Mouse (Mus musculus) forebrain, embryonic 16.5 days (tissue): ENCODE results near the gene Ust. TPM values are rescaled to one million over a fixed set of nuclear protein-coding genes. Genes with fewer than 3 reads are reported as not detected.

Experiments
- ATAC-seq: fragments of 200-750 bp; cut with Nextera tagmentation; 2 replicates; pipeline ENCODE4 v1.8.0; 2017; ENCODE audit warnings: mild to moderate bottlenecking, moderate library complexity
- H3K27ac ChIP-seq: fragments of 300-500 bp; sonication (generic); 2 replicates; pipeline ENCODE4 v1.5.1; 2014; ENCODE audit warnings: low read length, control low read depth
- H3K27me3 ChIP-seq: fragments of 300-500 bp; sonication (generic); replicated peaks from 2 replicates; pipeline ENCODE4 v1.6.1; 2014; ENCODE audit warnings: low read length; ENCODE audit not compliant: control insufficient read depth, insufficient read depth
- H3K36me3 ChIP-seq: fragments of 300-500 bp; sonication (generic); 2 replicates; pipeline ENCODE4 v1.6.1; 2014; ENCODE audit not compliant: control insufficient read depth, insufficient read depth
- H3K4me1 ChIP-seq: fragments of 300-500 bp; sonication (generic); replicated peaks from 2 replicates; pipeline ENCODE4 v1.6.1; 2014; ENCODE audit warnings: low read length; ENCODE audit not compliant: control insufficient read depth, insufficient read depth
- H3K4me2 ChIP-seq: fragments of 300-500 bp; sonication (generic); 2 replicates; pipeline ENCODE4 v1.6.1; 2014; ENCODE audit warnings: mild to moderate bottlenecking, low read length, control low read depth
- H3K4me3 ChIP-seq: fragments of 300-500 bp; sonication (generic); replicated peaks from 2 replicates; pipeline ENCODE4 v1.5.1; 2014; ENCODE audit warnings: mild to moderate bottlenecking, low read length, control low read depth
- H3K9ac ChIP-seq: fragments of 300-500 bp; sonication (generic); replicated peaks from 2 replicates; pipeline ENCODE4 v1.6.1; 2014; ENCODE audit warnings: low read depth, low read length, control low read depth
- H3K9me3 ChIP-seq: fragments of 300-500 bp; sonication (generic); 2 replicates; pipeline ENCODE4 v1.6.1; 2016; ENCODE audit warnings: low read length; ENCODE audit not compliant: control insufficient read depth
- WGBS: fragments of 180-500 bp; shearing (Covaris S2); extraction: QIAGEN DNeasy Blood & Tissue Kit; methylation state at CpG from one replicate; pipeline ENCODE4 v1.1.7; 2014; 5-methylcytosine and 5-hydroxymethylcytosine counted together
- polyA plus RNA-seq: library from polyadenylated mRNA; unstranded; fragments of >200 nt; fragmentation: Nextera tagmentation; extraction: Ambion mirVana; gene quantifications from 2 replicates; pipeline ENCODE4 v1.2.1, GENCODE M21; 2015

Gene Ust
- polyA plus RNA-seq, 1 experiment from 2014 or later, result 6.3 TPM

DNA sequence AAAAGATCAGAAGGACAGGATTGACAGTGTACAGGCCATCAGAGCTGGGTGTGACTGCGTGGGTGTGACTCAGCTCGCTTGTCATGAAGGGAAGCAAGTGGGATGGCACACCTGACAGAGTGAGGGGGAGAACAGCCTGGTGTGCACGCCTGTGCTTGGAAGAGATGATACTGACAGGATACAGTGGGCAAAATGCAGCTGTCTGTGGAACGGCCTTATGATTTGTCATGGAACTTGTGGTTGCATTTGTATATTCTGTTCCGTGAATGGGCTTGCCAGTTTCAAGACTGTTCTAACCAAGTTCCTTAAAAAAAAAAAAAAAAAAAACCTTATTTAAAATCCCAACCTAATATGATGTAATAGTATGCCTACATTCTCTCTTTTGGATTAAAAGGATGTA is 103.2 kb downstream of the Ust start:
- Histone ChIP-seq H3K27ac (no peak overlapping the region), H3K4me3 (no peak overlapping the region), H3K4me1 (no peaks in the 10 kb centered on the region), H3K4me2 (no peak overlapping the region), H3K36me3 (no peaks in the 10 kb centered on the region), H3K9me3 (no peaks in the 10 kb centered on the region), H3K27me3 (no peaks in the 10 kb centered on the region), H3K9ac (no peak overlapping the region)
- ATAC-seq, result no peak
- 91% methylated on average over 5 of the region's 5 CpGs for WGBS

DNA sequence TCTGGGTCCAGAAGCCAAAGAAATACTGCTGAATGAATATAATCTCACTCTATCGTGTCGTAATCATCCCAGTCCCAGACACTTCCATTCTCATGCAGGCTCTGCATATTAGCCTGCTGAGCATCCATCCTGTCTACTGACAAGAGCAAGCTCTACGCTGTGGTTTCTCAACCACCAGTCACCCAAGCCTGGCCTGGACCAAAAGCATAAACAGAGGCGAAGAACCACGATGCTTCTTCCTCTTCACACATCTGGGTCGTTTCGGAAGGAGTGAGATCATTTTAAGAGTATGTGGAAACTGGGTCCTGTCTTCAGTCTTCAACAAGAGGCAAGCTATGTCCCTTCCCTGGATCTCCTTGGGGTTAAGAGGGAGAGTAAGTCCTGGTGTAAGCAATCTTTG is 103.6 kb downstream of the Ust start:
- no peak for ATAC-seq
- Histone ChIP-seq H3K36me3 (no peaks in the 10 kb centered on the region), H3K27me3 (no peaks in the 10 kb centered on the region), H3K9ac (no peak overlapping the region), H3K4me3 (no peak overlapping the region), H3K9me3 (no peaks in the 10 kb centered on the region), H3K27ac (no peak overlapping the region), H3K4me1 (no peaks in the 10 kb centered on the region), H3K4me2 (no peak overlapping the region)
- whole genome bisulfite sequencing, result 91% methylated on average over 7 of the region's 7 CpGs

DNA sequence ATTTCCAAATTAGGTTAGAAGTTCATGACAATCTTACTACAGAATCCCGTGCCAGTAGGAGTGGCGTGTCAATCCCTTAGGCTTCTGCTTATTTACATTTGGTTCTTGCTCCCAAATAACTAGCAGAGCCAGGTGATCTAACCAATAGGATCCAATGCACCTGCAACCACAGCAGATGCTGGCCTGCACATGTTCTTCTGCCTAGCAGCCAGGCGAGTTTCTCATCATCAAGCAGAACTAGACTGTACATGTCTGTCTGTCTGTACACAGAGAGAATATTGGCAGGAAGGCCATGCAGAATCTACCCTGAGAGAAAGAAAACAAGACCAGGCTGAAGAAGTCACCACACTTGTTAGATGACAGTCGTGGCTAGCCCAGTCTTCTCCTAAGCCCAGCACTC is 113.5 kb downstream of the Ust start:
- no peak overlapping the region for H3K4me3 ChIP-seq
- no peaks in the 10 kb centered on the region for H3K27me3 ChIP-seq
- H3K4me2 ChIP-seq, result no peak overlapping the region
- no peaks in the 10 kb centered on the region for H3K36me3 ChIP-seq
- 92% methylated on average over 4 of the region's 4 CpGs for WGBS
- no peak for ATAC-seq
- no peak overlapping the region for H3K9ac ChIP-seq
- no peak overlapping the region for H3K27ac ChIP-seq
- no peaks in the 10 kb centered on the region for H3K4me1 ChIP-seq
- H3K9me3 ChIP-seq, result no peaks in the 10 kb centered on the region

DNA sequence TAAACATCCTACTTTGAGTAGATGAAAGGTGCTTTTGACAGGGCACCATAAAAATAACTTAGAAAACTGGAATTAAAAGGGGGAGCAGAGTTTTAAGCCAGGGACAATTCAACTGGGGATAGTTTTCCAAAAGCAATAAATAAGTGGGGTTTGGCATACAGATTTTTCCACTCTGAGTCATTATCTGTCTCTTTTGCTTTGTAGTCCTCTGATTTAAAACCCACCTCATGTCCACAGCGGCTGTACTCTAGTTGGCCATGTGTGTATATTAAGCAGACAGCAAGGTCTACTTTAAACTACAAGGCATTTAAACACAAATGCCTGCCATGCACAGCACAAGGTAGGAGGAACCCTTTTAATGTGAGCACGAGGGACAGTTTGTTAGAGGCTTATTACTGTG is 126.4 kb downstream of the Ust start:
- H3K4me1 ChIP-seq, result no peaks in the 10 kb centered on the region
- H3K27ac ChIP-seq, result no peak overlapping the region
- H3K9ac ChIP-seq, result no peak overlapping the region
- no peak for ATAC-seq
- H3K36me3 ChIP-seq, result no peaks in the 10 kb centered on the region
- H3K4me2 ChIP-seq, result no peak overlapping the region
- 88% methylated on average over 2 of the region's 2 CpGs for WGBS
- H3K9me3 ChIP-seq, result no peaks in the 10 kb centered on the region
- H3K4me3 ChIP-seq, result no peak overlapping the region
- H3K27me3 ChIP-seq, result no peaks in the 10 kb centered on the region

DNA sequence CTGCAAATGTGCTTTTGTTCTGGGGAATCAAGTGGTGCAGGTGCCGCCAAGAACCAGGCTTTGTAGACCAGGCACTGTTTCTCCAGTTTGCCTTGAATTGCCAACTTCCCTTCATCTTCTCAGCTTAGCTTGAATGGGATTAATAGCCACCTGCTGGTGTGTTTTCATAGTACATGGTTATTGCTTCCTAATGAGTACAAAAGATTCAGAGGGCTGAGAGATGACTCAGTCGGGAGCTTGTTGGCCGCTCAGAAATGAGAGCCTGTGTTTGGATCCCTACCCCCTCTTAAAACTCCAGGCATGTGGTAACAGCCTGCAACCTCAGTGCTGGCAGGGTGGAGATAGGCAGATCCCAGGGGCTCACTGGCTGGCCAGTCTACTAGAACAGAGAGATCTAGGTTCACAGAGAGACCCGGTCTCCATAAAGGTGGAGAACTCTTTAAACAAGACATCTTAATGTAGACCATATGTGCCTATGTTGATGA is 127.3 kb downstream of the Ust start:
- peak; percentile 93 for ATAC-seq
- Histone ChIP-seq H3K9me3 (no peaks in the 10 kb centered on the region), H3K27me3 (no peaks in the 10 kb centered on the region), H3K36me3 (no peaks in the 10 kb centered on the region), H3K27ac (no peak overlapping the region), H3K4me3 (no peak overlapping the region), H3K4me1 (no peaks in the 10 kb centered on the region), H3K9ac (no peak overlapping the region), H3K4me2 (no peak overlapping the region)
- WGBS, result 13% methylated on average over 4 of the region's 4 CpGs

DNA sequence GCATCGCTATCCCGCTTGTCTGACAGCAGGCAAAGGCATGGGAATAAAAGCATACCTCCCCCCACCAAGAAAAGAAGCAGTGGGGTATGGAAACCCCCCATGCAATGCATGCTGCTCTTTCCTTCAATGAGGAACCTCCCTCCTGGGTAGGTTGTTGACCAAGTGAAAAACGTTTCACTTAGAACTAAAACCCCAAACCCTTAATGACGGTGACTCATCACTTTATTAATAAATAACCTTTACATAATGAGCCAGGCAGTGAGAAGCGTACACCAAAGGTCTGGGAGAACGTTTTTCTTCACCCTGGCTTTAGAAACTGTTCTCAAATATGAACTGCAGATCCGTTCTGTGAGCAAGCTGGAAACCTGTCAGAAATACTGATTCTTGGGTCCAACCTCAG is 130.4 kb downstream of the Ust start:
- H3K4me1 ChIP-seq, result no peaks in the 10 kb centered on the region
- H3K27me3 ChIP-seq, result no peaks in the 10 kb centered on the region
- no peak for ATAC-seq
- H3K27ac ChIP-seq, result no peak overlapping the region
- no peak overlapping the region for H3K9ac ChIP-seq
- H3K36me3 ChIP-seq, result no peaks in the 10 kb centered on the region
- no peak overlapping the region for H3K4me2 ChIP-seq
- no peak overlapping the region for H3K4me3 ChIP-seq
- 71% methylated on average over 7 of the region's 7 CpGs for WGBS
- H3K9me3 ChIP-seq, result no peaks in the 10 kb centered on the region

DNA sequence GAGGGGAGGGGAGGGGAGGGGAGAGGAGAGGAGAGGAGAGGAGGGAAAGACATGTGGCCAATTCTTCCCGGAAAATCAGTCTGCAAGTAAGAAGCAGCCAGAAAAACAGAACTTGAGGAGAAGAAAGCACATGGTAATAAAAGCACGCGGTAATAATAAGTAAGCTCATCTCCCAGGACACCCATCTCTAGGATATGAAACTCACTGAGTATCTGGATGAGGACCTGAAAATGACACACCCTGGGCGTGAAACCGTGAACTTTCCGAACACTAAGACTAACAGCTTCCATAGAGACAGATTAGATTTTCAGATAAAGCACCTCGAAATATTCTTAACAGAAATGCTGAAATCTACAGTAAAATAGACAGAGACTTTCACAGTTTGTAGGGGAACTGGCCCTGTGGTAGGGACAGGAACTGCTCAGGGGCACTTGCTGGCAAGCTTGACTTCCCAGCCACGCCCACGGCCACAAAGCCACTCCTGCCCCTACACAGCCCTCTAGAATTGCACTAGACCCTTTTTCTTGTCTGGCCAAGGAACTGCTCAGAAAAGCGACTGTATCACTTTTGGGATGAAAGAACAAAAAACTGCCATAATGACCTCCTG is 148.6 kb downstream of the Ust start:
- H3K36me3 ChIP-seq, result no peaks in the 10 kb centered on the region
- 80% methylated on average over 10 of the region's 10 CpGs for WGBS
- H3K27me3 ChIP-seq, result no peaks in the 10 kb centered on the region
- H3K4me2 ChIP-seq, result no peak overlapping the region
- ATAC-seq, result no peak
- H3K4me3 ChIP-seq, result no peak overlapping the region
- no peak overlapping the region for H3K9ac ChIP-seq
- H3K4me1 ChIP-seq, result no peaks in the 10 kb centered on the region
- H3K27ac ChIP-seq, result no peak overlapping the region
- no peaks in the 10 kb centered on the region for H3K9me3 ChIP-seq

DNA sequence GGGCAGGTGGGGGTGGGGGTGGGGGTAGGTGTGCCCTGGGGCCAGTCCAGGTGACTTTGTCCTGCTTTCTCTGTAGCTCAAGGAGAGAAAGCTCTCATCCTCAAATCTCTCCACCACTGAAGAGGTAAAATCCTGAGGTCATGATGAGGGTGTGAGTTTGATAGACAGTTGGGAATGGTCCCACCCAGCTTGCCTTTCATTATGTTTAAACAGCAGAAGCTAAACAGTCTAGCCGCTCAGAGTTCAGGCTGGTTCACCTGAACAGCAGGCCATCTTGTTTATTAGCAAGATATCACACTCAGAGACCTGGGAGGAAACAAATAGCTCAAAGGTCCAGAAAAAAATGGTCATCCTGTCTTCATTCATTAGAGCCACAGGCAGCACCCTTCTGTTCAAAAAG is 152.8 kb downstream of the Ust start:
- no peak overlapping the region for H3K27ac ChIP-seq
- no peak overlapping the region for H3K9ac ChIP-seq
- H3K4me2 ChIP-seq, result no peak overlapping the region
- H3K4me3 ChIP-seq, result no peak overlapping the region
- peaks cover 3% of the 10 kb centered on the region for H3K4me1 ChIP-seq
- no peak for ATAC-seq
- no peaks in the 10 kb centered on the region for H3K9me3 ChIP-seq
- H3K36me3 ChIP-seq, result no peaks in the 10 kb centered on the region
- WGBS, result 13% methylated on average over 1 of the region's 1 CpGs
- no peaks in the 10 kb centered on the region for H3K27me3 ChIP-seq

DNA sequence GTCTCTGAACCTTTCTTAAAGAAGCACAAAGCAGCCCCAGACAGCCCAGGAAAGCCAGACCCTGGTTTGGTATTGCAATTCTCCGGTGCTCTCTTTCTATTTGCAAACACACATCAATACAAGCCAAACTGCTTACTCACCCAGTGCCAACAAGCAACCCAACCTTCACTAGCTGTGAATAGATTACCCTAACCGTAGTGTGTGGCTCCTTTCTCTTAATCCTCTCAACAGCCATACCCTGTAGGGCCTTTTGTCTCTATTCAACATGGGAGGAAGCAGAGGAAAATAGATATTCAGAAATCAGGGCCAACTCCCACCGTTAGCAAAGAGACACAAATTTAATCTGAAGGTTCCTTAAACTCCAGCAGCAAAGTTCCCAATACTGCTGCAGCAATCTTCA is 154.4 kb downstream of the Ust start:
- WGBS, result 6% methylated on average over 3 of the region's 3 CpGs
- H3K4me3 ChIP-seq, result no peak overlapping the region
- H3K4me1 ChIP-seq, result peaks cover 3% of the 10 kb centered on the region
- no peak overlapping the region for H3K4me2 ChIP-seq
- no peaks in the 10 kb centered on the region for H3K36me3 ChIP-seq
- H3K9me3 ChIP-seq, result no peaks in the 10 kb centered on the region
- no peaks in the 10 kb centered on the region for H3K27me3 ChIP-seq
- 0 out of 2 replicates have a peak, but pooled peaks have one; percentile 10 for ATAC-seq
- H3K27ac ChIP-seq, result no peak overlapping the region
- no peak overlapping the region for H3K9ac ChIP-seq

DNA sequence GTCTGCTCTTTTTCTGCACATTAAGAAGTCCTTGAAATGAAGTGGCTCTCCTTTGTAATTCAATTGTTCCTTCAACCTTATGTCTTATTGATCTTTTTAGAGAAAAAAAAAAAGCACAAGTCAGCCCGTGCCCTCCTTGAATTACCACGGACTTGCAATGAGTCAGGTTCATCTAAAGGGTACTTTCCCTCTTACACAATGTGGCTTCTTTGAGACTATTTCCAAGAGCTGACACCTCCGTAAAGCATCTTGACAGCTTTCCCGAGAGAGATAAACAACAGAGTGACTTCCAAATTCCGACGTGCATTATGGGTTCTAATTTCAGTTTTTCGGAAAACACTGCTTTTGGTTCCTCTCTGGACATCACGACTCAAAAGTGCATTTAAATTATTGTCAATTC is 155.3 kb downstream of the Ust start:
- Histone ChIP-seq H3K9ac (no peak overlapping the region), H3K4me2 (no peak overlapping the region), H3K9me3 (no peaks in the 10 kb centered on the region), H3K36me3 (no peaks in the 10 kb centered on the region), H3K27ac (no peak overlapping the region), H3K27me3 (no peaks in the 10 kb centered on the region), H3K4me1 (peaks cover 3% of the 10 kb centered on the region), H3K4me3 (no peak overlapping the region)
- WGBS, result 23% methylated on average over 8 of the region's 8 CpGs
- no peak for ATAC-seq
